Mouse (Mus musculus) layer of hippocampus, adult 2 months (tissue): Measurements from ENCODE around the gene Pdpk1. TPM values are rescaled to one million over a fixed set of nuclear protein-coding genes. Genes with fewer than 3 reads are reported as not detected.

Experiments
- DNase-seq, 2 experiments: peaks; one replicate each; pipeline ENCODE4 v3.0.0; 2022; ENCODE audit warnings: low spot score in 2 of 2
- H3K27ac ChIP-seq: fragments of 200-600 bp; 2 replicates; pipeline ENCODE4 v1.8.1; 2022
- H3K4me3 ChIP-seq: fragments of 200-600 bp; 2 replicates; pipeline ENCODE4 v1.8.1; 2022; ENCODE audit warnings: mild to moderate bottlenecking
- CTCF ChIP-seq: fragments of 200-600 bp; conservative IDR thresholded peaks from 2 replicates; pipeline ENCODE4 v1.8.1; 2022; ENCODE audit warnings: antibody characterized with exemption, mild to moderate bottlenecking, moderate library complexity
- long read RNA-seq, 2 experiments: library from polyadenylated mRNA; stranded (forward); transcript quantifications; one replicate each; pipeline ENCODE4 v2.0.0; 2021; ENCODE audit warnings: borderline mapping rate in 2 of 2
- total RNA-seq, 2 experiments: library from RNA; stranded (reverse); gene quantifications; 2 replicates each; pipeline ENCODE4 v1.2.3; 2021

Pdpk1 gene
- 100 to 1,000 TPM in 1 of 2 experiments, 10 to 100 TPM in 1; 97.3 to 109 TPM for total RNA-seq
- long read RNA-seq, experiment 1, full-length matches to known transcripts: 8 of 37 reads
- long read RNA-seq, experiment 1, partial matches to known transcripts: 0 of 37 reads
- long read RNA-seq, experiment 1, other reads (novel, unspliced or antisense): 29 of 37 reads
- long read RNA-seq, experiment 2, full-length matches to known transcripts: 24 of 69 reads
- long read RNA-seq, experiment 2, partial matches to known transcripts: 3 of 69 reads
- long read RNA-seq, experiment 2, other reads (novel, unspliced or antisense): 42 of 69 reads

DNA sequence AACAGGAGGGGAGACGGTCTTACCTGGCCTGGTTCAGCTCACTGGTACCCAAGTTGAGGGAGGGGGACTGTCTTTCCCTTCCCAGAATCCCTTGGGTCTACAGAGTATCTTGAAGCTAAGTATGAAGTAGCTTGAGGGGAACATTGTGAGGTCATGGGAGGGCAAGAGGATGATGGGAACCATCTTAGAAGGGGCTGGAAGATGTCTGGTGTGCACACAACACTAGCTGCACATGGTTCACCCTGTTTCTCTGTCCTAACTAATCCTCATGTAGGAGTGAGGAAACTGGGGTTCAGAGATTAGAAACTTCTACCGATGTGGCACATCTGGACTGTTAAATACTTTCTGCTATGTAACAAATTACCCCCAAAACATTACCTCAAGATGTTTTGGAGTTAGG, at the start of gene Pdpk1:
Gene Pdpk1 (minus strand): TSS at position 101 of the 400 bp plus-strand sequence.
- peak within 1 kb of the TSS; percentile 47 for H3K4me3 ChIP-seq
- TF ChIP-seq CTCF: no peak
- no peak within 1 kb of the TSS for H3K27ac ChIP-seq
- DNase-seq: no peak

DNA sequence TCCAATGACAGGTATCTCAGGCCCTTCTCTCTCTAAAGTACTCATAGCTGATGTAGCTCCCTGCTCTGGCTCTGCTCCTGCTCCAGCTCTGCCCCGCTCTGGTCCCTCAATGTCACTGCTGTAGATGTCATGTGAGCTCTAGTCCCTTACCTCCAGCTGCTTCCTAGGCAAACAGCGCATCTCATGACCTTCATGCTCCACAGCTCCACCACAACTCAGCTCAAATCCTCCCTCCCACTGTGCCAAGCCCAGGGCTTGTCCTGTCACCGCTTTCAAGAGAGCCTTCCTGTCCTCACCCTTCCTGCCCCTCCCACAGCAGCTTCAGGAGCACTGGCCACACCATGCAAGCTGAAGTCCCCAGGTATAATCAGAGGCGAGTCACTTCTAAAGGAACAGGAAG, 49.0 kb upstream of the Pdpk1 start:
- no peak for DNase-seq
- Histone ChIP-seq H3K4me3 (no peak overlapping the region), H3K27ac (peak overlapping the region; percentile 82)
- no peak for TF ChIP-seq CTCF

DNA sequence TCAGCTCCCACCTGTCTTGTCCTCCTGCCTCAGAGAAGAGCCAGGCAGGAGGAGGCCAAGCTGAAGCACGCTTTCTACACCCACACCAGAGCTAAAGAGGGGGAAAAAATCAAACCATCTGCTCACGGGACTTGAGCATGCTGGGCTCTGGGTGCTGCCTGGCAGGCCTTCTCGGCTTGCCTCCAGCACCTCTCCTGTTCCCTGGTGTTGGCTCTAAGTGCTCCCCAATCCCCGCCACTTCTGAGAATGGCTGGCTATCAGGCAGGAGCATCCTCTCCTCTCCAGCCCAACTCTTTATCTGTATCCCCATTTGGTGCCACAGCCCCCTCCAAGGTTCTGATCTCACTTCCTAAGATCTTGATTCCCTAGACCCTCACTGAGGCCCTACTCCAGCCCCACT, 48.5 kb upstream of the Pdpk1 start:
- Histone ChIP-seq H3K27ac (peak overlapping the region; percentile 82), H3K4me3 (no peak overlapping the region; the same call in 1 of the 2 replicates)
- no peak for TF ChIP-seq CTCF
- peak; percentile 74 to 80 for DNase-seq

DNA sequence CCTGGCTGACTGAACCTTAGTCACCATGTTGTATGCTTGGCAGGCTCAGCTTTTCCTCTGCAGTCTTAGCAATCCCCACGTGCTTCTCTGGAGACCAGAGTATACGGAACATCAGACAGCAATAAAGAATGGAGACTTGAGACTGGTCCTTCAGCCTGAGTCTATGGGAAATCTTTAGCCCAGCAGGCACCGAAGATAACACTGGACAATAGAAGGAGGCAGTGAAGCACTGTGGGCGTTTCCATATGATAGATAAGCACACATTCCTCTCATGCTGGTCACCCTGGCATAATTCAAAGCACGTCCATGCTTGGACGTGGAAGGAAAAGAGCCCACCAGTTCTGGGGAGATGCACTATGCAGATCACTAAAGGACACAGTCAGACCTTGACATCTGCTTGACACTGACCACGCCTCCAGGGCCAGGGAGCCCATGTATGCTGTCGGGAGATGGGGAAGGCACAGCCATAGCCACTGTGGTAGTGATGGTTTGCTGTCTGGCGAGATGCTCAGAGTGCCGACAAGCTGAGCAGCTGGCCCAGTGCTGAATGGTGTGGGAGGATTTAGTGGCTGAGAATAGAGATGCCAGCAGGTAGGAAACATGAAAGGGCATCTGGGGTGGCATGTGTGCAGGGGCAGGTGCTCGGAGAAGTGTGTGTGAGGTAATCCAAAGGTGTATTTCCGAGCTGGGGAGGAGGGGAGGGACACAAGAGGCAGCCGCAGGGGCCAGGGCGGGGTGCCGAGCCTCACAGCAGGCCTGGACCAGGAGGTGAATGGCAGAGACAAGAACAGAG, 46.5 kb upstream of the Pdpk1 start:
- TF ChIP-seq CTCF: no peak
- DNase-seq: peak in 1 of 2 experiments; percentile 45
- H3K27ac ChIP-seq: peak overlapping the region; percentile 82
- H3K4me3 ChIP-seq: no peak overlapping the region

DNA sequence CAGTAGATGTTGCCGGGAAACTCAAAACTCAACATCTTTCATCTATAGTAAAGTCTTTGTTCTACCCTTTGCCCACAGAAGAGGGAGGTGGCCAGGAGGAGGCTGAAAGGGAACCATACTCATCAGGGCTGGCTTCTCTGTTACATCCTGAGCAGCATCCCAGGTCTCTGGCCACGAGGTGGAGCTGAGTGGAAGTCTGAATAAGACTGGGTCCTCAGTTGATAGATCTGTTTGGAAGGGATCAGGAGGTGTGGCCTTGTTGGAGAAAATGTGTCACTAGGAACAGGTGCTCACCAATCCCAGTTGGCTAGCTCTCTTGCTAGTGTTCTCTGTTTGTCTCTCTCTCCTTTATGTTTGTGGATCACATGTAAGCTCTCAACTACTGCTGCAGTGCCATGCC, 44.6 kb upstream of the Pdpk1 start:
- no peak overlapping the region for H3K4me3 ChIP-seq
- no peak overlapping the region for H3K27ac ChIP-seq
- 0 out of 2 replicates have a peak, but pooled peaks have one; percentile 11 for TF ChIP-seq CTCF
- DNase-seq: no peak

DNA sequence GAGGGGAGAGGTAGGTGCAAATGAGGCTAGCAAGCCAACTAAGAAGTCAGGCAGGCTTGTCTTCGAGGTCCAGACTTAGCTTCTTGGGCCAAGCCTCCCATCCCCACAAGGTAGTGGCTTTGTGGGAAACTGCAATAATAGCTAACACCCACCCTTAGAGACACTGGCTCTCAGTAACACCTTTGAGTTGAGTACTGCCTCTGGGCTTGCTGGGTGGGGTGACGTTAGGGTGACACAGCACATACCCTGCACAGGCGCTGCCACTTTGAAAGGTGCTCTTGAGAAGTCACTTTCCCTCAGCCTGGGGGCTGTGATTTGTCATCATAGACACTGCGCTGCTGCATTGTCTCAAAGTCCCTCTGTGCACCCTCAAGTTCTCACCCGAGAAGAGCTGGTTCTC, 43.0 kb upstream of the Pdpk1 start:
- TF ChIP-seq CTCF: no peak
- H3K27ac ChIP-seq: no peak overlapping the region
- DNase-seq: no peak
- H3K4me3 ChIP-seq: no peak overlapping the region

DNA sequence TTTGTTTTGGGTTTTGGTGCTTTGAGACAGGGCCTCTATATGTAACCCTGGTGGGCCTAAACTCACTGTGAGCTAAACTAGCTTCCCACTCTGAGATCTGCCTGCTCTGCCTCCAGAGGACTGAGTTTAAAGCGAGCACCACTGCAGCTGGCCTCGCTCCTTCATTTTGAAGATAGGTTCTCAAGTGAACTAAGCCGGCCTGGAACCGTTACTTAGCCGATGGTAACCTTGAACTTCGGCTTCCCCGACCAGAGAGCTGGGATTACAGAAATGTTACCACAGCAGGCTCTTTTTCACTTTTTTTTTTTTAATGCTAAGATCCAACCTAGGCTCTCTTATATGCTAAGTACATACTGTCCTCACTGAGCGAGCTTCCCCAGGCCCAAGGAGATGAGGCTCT, 42.5 kb upstream of the Pdpk1 start:
- TF ChIP-seq CTCF: no peak
- H3K27ac ChIP-seq: no peak overlapping the region
- H3K4me3 ChIP-seq: no peak overlapping the region
- no peak for DNase-seq

DNA sequence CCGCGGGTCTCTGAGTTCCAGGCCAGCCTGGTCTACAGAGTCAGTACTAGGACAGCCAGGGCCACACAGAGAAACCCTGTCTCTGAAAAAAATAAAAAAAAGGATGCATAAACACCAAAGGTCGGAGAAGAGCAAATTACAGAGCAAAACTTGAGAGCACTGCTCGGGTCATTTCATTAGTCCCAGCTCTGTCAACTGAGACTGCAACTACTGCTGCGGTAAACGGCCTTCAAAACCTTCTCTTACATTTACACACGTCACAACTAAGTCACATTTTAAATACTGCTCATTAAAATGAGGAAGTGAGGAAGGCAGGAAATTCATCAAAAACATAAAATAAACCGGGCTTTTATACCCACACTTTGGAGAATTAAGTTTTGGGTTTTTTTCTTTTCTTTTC, 42.1 kb upstream of the Pdpk1 start:
- Histone ChIP-seq H3K4me3 (no peak overlapping the region), H3K27ac (no peak overlapping the region)
- no peak for TF ChIP-seq CTCF
- no peak for DNase-seq

DNA sequence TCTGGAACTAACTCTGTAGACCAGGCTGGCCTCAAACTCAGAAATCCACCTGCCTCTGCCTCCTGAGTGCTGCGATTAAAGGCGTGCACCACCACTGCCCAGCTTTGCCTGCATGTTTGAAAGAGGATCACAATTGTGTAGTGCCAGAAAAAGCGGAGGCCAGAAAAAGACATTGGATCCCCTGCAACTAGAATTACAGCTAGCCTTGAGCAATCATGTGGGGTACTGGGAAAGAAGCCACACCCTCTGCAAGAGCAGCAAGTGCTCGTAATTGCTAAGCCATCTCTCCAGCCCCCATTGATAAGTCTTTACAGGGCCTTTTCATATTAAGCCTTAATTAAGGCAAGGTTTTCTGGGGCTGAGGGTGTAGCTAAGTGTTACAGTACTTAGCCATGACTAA, 40.8 kb upstream of the Pdpk1 start:
- TF ChIP-seq CTCF: no peak
- Histone ChIP-seq H3K27ac (no peak overlapping the region), H3K4me3 (no peak overlapping the region)
- no peak for DNase-seq

DNA sequence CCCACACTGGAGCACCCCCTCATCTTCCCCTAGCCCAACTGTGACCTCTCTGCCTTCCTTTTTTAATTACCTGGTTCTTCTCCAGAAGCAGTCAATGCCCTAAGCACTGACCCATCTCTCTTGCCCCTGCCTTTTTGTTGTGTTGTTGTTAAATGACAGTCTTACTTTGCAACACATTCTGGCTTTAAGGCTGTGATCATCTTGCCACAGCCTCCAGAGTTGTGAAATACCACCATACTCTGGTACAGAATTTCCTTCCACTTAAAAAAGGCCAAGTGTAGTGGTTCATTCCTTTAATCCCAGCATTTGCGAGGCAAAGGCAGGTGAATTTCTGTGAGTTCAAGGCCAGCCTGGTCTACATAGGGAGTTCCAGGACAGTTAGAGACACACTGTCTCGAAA, 40.2 kb upstream of the Pdpk1 start:
- Histone ChIP-seq H3K27ac (no peak overlapping the region), H3K4me3 (no peak overlapping the region)
- no peak for DNase-seq
- no peak for TF ChIP-seq CTCF

DNA sequence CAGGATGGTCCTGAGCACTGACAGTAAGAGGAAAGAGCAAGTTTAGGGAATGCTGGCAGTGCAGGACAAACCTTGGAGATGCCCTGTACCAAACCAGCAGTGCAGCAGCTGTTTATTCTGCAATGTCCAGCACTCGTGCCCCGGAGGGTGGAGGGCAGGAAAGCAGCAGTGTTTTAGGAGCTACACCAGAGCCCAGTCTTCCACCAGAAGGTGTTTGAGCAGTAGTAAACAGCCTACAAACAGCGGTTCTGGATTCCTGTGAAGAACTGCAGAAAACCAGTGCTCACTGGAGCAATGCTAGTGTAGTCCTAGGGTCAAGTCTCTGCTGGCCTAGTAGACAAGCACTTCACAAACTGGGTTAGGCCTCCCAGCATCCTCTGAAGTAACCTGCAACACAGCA, 23.5 kb upstream of the Pdpk1 start:
- no peak overlapping the region for H3K27ac ChIP-seq
- DNase-seq: no peak
- TF ChIP-seq CTCF: no peak
- H3K4me3 ChIP-seq: no peak overlapping the region

DNA sequence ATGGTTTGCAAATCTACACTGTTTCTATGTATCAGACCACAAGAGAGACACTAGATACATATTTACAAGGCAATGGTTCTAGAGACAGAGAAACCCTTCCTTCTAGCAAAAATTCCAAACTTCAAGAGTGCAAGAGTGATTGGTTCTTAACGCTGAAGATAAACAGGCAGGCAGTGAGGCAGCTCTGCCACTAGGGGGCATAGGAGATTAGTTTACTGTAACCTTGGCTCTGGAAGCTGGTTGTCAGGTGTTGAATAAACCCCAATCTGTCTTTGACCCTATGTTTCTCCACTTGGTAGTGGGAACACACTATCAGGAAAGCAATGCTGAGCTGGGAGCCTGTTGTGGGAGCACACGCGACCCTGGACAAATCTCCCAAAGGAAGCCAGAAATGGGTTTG, 22.7 kb upstream of the Pdpk1 start:
- peak overlapping the region; percentile 7; the same call in 1 of the 2 replicates for H3K27ac ChIP-seq
- DNase-seq: peak; percentile 64 to 85
- peak; percentile 99 for TF ChIP-seq CTCF
- no peak overlapping the region for H3K4me3 ChIP-seq

DNA sequence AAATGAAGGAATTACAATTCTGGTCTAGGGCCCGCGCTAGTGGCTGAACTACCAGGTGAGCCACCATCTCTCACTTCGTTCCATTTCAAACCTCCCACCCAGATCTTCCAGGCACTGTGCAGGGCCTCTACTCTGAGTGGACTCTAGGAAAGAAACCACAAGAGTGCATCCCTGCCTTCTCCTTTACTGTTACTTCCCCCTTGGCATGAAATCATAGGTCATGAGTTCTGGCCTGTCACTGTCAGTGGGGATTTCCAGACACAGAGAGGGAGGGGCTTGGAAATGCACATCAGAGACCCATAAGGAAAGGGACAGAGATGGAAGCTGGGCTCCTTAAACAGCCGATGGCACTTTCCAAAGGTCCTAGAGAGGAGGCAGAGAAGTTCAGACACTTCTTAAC, 21.0 kb upstream of the Pdpk1 start:
- no peak for DNase-seq
- TF ChIP-seq CTCF: no peak
- Histone ChIP-seq H3K27ac (no peak overlapping the region), H3K4me3 (no peak overlapping the region)

DNA sequence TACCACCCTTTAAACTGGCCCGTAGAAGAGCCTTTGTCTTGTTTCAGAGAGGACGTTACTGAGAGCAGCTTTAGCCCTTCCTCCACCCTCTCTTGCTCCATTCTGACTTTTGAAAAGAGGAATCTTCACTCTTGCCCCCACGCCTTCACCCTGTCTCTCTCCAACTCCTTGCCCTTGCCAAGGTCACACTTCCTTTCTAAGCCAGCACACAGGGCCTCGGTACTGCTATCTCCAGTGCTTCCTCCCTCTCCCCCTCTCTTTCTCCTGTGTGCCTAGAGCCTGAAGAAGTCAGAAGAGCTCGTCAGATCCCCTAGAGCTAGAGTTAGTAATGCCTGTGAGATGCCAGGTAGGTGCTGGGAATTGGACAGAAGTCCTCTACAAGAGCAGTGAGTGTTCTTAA, 20.0 kb upstream of the Pdpk1 start:
- no peak overlapping the region for H3K4me3 ChIP-seq
- H3K27ac ChIP-seq: no peak overlapping the region
- DNase-seq: no peak
- no peak for TF ChIP-seq CTCF
